Mouse (Mus musculus): ENCODE results near the gene Zmynd8.

Zmynd8 gene

DNA sequence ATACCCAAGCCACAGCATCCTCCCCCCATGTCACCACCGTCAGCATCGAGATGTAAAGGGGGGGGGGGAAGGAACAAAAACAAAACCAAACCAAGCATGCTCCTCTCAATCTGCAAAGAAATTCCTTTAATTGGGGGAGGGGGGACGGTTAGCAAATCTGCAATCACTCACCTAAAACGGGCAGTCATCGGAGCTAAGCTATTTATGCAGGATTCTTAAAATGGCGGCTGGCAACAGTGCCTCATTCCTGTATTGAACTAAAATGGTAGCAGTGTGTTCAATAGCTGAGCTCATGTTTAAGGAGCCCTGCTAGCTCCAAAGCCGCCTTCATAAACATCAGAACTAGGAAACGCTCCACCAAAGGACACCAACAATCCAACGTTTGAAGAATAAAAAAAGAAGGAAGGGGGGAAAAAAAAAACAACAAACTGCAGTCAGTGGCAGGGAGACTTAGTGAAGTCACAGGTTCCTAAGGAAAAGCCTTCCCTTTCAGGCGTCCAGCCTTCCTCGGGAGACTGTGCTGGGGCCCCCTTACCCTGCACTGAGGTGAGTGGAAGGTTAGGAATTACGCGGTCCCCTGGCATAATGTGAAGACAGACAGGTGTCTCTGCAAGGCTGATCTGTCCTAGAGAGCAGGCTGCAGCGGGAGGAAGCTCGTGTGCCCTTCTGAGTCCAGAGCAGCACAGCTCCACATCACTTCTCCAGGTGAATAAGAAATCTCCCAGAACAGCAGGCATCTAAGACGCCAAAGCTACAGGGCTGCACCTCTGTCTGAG lies 19.2 kb downstream of the Zmynd8 start:
- DNase-seq (ENCODE audit: low spot score) = no peak

DNA sequence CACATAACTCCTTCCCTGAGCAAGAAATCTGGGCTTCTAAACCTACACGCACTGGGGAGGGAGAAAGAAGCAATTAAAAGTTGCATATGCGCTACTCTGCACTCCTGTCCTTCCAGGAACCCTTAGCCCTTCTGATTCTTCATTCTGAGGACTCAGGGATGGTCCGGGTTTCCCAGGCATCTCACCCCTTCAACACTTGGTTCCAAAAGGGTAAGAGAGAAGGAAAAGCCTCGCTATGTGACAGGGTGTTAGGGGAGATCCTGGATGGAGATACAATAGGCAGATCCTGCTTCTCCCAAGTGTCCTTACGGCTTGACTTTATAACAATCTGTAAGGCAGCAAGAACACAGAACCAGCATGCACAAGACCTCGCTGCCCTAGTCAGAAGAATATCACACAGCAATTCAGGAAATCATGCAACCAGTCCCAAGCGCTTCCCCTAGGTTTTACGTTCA lies 19.9 kb downstream of the Zmynd8 start:
- no peak for DNase-seq (ENCODE audit: low spot score)

DNA sequence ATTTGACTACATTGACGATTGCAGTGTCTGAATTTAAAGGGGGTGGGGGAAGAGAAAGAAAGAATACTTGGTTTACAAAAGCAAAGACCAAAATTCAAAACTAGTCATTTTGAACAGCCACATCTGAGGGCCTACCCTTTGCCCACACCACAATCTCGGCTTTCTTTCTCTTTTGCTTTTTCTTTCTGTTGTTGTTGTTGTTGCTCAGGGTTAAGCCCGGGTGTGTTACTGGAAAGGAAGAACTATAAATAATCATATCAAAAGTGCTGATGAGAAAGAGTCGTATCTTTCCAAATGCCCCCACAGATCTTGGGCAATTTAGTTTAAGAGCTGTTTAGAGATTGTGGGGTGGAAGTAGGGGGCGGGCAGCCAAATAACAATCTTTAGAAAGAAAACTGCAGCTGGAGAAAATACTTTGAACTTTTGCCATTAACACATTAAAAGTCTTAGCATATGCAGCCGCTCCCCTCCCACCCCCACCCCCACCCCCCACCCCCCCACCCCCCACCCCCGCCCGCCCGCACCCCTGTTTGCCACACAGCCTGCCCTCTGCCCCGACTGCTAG lies 20.7 kb downstream of the Zmynd8 start:
- DNase-seq (ENCODE audit: low spot score) = no peak

DNA sequence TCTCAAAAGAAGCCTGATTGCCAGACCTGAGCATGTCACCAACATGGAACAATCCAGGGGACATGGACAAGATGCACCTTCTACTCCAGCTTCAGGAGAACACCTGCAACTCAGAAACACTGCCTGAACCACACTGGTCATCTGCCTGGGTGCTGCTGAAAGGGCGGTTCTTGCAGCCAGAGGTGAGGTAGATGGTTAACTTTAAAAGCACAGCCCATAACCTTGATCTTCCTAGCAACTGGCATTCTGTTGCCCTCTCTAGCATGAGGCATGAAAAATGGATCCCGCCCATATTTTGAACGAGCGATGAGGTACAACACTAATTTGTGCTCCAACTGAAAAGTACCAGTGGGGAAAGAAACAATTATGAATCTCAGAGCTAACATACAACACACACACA lies 21.6 kb downstream of the Zmynd8 start:
- DNase-seq (ENCODE audit: low spot score) = no peak

DNA sequence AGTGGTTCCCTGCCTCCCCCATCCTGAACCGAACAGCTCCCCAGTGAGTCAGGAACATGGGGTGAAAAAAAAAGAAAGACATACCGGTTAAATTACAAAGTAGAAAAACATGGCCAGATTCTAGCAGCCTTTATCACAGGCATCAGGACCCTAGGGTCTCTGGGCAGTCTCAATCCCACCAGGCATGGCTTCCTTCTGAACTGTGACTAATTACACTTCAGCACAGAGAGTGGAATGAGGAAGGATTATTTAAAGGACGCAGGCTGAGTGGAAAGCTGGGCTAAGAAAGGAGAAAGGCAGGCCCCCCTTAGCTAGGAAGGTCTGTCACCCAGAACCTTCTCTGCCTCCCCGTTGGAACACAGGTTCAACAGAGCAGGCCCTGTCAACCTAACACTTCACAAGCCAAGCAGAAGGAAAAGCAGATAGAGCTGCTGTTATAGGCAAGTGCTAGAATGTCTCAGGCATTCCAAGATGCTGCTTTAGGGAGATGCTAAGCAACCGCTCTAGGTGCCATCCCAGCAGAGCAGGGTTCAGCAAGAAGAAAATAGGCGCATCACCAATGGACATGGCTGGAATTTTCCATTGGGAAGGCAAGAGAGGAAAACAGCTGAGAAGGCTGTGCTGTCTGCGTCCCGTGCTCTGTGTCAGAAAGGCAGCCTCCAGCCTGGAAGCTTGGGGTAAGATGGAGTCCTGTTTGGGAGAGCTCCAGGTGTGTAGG lies 22.5 kb downstream of the Zmynd8 start:
- no peak for DNase-seq (ENCODE audit: low spot score)

DNA sequence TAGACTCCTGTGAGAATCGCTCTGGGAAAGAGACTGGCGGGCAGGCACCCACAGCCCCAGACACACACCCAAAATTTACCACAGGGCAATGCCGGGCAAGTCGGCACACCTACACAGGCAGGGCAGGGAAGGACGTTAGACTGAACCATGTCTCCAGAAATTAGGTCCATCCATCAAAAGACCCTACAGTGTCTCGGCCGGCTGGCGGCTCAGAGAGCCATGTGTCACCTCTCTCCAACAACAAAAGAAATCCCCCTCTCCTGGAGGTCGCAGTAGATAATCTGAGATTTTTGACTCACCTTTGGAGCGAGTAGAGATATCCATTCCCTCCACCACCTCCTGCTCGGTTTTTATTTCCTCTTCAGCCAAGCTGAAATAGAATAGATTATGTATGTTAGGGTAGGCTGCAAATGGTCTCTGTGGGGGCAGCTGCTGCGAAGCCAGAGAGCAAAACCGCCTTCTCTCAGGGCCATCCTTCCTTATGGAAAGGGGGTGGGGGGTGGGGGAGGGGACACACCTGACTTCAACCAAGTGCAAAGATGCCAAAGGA lies 23.3 kb downstream of the Zmynd8 start:
- DNase-seq (ENCODE audit: low spot score) = no peak

DNA sequence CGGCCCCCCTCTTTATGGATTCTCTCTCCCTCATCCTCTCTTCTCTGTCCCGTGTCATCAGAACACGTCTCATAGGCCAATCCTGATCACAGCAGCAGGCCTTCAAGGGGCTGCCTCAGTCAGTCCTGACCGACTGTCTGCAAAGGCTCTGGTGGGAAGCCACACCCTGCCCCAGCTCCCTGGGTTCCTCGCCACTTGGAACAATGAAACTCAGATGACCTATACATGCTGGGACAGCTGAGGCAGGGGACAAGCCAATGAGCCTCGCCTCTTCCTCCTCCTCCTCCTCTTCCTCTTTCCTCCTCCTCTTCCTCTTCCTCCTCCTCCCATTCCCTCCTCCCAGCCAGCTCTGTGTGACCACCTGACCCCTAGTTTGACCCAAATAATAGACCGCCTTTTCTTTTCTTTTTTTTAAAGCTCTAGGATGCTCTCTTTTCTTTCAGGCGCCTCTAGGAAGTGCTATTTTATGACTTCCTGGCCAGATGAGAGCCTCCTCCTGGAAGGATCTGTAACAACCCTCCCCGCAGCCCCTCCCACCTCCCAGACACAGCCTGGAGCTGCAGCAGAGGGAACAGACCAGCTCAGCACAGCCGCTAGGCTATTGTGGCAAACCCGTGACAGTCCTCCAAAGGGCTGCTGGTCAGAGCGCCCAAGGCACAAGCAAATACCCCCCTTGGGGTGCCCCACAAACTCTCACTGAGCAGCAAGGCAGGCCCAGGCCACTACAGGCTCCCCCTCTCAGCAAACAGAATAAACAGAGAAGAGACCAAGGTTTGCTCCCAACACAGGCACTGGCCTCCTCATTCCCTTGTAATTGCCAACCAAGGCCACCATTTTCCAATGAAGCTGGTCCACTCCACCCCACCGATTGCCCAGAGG lies 24.1 kb downstream of the Zmynd8 start:
- DNase-seq (ENCODE audit: low spot score) = peak; percentile 84

DNA sequence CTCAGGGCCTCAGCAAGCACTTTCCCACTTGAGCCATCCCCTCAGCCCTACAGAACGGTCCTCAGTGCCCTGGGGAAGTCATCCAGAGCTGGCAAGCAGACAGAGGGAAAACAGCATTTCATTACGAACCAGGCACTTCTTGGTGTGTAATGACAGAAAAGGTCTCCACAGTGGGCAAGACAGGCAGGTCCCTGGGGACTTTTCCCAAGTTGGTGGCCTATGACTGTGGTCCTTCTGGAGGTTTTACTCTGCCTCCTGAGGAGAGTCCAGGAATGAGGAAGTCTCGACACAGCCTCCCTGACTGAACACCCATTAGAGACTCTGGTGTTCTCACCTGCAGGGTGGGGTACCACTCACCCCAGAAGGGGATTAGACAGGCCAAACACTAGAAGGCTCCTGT lies 25.0 kb downstream of the Zmynd8 start:
- no peak for DNase-seq (ENCODE audit: low spot score)

DNA sequence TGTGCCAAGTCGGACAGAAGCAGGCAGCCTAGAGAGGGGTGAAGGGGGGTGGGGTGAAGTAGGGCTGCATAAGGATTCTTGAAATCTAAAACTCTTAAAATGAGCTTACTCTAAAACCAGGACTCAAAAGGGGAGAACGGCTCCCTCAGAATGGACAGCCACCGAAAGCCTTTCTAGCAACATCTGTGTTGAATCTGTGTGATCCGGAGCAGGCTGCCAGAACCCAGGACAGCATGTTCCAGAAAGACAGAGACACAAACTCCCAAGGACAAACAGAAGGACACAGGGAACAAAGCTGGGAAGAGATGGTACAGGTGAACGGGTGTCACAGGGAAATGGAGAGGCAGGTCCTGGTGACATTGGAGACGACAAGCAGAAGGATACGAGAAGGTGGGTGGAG lies 25.6 kb downstream of the Zmynd8 start:
- no peak for DNase-seq (ENCODE audit: low spot score)

DNA sequence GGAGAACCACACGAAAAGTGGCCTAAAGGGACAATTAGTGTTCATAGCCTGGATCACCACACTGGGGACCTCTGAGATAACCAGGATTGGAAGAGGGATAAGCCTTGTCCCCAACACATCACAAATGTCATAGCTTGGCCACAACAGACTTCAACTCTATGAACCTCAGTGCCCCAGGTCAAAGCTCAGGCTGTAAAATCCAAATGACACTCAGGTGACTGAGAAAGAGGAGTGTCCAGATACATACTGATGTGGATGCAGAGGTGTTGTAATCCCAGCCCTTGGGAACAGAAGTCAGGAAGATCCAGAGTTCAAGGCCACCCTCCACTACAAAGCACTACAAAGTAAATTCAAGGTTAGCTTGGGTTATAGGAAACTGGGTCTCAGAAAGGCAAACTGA lies 29.6 kb downstream of the Zmynd8 start:
- DNase-seq (ENCODE audit: low spot score) = no peak

DNA sequence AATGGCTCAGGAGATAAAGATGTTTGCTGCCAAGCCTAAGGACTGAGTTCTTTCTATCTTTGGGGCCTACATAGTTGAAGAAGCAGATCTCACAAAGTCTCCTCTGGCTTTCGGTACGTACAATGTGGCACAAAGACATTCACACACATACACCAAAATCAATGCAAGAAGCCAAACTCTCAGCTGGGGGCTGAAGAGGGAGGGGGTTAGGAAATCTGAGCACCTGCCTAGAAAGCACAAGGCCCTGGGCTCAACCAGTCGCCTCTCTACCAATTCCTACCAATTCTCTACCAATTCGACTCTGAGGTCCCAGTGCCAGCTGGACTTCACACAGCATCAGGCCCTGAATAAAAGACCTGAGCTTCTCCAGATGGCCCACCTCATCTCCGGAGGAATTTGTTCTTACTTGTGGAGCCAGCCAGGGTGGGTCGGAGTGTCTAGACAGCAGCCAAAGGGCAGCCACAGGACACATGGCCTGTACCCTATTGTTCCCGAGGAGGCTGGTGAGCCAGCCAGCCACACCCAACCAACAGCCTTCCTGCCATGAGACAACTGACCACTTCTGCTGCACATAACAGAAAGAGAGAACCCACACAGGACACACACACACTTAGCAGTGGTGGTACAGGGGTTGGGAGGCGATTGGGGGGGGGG lies 30.2 kb downstream of the Zmynd8 start:
- DNase-seq (ENCODE audit: low spot score) = no peak

DNA sequence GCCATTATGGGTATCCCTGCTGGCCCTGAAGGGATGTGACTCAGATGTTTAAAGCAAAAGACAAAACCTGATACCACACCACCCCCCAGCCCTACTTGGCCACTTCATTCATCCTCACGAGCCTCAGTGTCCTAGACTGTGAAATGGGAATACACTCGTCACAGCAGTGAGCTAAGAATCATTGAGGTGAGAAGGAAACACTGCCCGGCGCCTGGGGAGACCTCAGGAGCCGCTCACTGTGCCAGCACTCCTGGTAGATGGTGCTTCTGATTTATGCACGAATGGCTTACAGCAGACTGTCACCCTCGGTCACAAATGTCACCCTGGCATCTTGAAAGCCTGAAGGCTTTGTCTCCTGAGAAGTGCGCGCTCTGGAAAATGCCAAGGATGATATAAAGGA lies 31.3 kb downstream of the Zmynd8 start:
- DNase-seq (ENCODE audit: low spot score) = no peak

DNA sequence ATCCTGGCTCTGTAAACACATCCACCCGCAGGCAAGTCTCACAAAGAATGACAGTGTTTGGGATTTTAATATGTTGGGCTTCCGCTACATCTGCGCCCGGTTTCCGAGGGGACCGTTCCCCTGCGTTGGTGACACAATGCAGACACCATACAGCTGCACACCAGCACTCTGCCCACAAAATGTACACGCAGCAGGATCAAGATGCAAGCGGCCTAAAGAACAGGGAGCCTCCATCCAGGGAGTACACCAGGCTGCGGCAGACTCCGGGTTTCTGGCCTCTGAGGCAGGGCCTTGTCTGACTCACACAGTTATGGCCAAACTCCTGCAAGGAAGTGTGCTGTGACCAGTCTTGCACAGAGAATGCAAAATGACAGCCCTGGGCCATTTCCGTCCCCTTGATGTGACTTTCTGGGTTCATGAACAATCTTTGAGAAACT lies 31.8 kb downstream of the Zmynd8 start:
- no peak for DNase-seq (ENCODE audit: low spot score)

DNA sequence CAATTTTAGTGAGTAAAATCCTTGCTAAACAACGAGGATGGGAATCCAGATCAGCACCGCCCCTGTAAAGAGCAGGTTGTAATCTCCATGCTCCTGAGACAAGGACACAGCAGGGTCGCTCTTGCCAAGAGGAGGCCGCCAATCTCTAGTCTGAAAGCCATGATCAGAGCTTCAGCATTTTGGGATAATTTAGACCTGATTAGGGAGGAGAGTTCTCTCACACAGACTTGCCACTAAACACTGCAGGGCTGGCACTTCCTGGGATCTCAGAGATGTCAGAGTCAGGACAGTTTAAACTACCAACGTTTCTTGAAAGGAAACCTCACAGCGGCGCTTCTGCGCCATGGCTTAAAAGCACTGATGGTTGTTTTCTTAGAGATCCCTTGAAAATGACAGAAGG lies 32.4 kb downstream of the Zmynd8 start:
- no peak for DNase-seq (ENCODE audit: low spot score)

DNA sequence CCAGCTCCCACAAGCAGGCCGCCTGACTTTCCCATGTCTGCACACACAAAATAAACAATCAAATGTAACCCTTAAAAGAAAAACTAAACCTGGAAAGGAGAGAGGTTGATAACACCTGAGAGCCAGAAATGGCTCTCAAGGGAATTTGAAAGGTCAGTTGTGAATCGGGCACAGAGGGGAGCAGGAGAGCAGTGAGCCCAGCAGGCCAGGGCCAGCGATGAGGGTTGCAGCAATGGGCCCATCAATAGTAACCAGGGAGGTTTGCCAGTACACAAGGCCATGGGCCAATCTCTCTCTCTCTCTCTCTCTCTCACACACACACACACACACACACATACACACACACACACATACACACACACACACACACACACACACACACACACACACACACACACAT lies 34.0 kb downstream of the Zmynd8 start:
- DNase-seq (ENCODE audit: low spot score) = no peak

DNA sequence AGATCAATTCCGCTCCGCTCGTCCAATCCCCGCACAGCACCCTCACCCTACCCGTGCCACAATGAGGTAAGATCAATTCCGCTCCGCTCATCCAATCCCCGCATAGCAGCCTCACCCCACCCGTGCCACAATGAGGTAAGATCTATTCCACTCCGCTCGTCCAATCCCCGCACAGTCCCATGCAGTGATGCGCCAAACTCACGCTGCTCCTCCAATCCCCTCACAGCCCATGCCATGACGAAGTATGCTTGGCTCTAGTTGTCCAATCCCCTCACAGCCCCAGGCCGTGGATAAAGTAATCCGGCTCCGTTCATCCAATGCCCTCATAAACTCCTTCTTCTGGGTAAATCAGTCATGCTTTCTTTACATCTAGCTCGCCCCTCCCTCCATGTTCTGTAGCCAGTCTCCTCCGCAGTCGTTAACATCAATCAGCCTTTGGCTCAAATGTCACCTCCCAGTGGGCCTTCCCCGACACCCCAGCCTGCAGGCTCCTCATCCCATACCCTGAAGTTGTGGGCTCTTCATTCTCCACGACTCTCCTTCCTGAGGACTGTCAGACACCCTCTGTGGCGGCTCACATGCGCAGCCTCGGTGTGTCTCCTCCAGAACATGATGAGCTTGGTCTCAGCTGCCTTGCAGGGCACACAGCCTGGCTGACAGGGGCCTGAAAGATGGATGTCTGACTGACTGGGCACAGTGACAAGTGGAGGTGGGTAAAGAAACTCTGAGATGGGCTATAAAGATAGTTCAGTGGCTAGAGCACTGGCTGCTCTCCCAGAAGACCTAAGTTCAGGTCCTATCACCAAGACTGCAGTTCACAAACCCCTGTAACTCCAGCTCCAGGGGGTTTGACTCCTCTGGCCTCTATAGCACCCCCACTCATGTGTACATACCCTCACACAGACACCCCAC lies 36.9 kb downstream of the Zmynd8 start:
- no peak for DNase-seq (ENCODE audit: low spot score)

DNA sequence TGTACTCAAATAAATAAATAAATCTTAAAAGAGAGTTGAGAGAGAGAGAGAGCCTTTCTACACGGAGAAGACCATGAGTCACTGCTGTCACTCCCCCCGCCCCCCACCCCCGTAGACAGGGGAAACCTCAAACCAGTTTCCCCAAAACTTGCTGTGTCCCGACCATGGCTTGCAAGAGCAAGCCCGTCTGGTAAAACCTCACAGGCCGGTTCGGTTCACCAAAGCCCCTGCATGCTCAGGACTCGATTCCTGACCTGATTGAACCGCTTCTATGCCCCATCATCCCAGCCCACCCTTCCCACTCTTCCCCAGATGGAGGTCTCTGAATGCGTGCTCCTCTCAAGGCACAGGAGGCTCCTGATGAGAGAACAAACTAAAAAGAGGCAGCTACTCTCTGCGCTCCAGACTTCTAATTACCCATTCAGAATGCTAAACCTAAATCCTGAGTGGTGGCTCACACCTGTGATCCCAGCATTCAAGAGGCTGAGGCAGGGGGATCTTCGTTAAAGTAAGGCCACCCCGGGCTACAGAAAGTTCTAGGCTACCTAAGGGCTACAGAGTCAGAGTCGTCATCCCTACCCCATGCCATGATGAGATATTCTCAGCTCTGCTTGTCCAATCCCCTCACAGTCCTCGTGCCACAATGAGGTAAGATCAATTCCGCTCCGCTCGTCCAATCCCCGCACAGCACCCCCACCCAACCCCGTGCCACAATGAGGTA lies 37.7 kb downstream of the Zmynd8 start:
- no peak for DNase-seq (ENCODE audit: low spot score)

DNA sequence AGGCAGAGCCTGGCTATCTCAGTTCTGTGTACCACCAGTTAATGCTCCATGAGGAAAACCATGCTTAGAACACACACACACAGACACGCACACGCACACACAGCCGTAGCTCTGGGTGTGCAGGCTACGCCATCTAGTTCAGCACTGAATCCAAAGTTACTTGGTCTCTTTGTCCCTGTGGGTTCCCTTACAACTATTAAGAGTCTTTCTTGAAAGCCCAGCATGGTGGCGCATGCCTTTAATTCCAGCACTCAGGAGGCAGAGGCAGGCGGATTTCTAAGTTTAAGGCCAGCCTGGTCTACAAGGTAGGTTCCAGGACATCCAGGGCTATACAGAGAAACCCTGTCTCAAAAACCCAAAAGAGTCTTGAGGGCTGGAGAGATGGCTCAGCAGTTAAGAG lies 38.4 kb downstream of the Zmynd8 start:
- DNase-seq (ENCODE audit: low spot score) = no peak
